Mouse (Mus musculus) midbrain, embryonic 12.5 days (tissue): ENCODE data around the gene Vmn1r48. TPM values are rescaled to one million over a fixed set of nuclear protein-coding genes. Genes with fewer than 3 reads are reported as not detected.
"Not testable (repeated sequence)": the region's sequence is repeated elsewhere in the genome, so short reads cannot be mapped to it uniquely, and the experiment has no call there.

Source experiments
- ATAC-seq: fragments of 200-750 bp; cut with Nextera tagmentation; 2 replicates; pipeline ENCODE4 v1.8.0; 2017; ENCODE audit warnings: low read depth, moderate TSS enrichment, moderate library complexity; ENCODE audit not compliant: low FRiP score
- H3K27ac ChIP-seq: fragments of 300-500 bp; sonication (generic); replicated peaks from 2 replicates; pipeline ENCODE4 v1.5.1; 2016; ENCODE audit warnings: mild to moderate bottlenecking
- H3K27me3 ChIP-seq: fragments of 300-500 bp; sonication (generic); 2 replicates; pipeline ENCODE4 v1.6.1; 2016; ENCODE audit warnings: mild to moderate bottlenecking
- H3K36me3 ChIP-seq: fragments of 300-500 bp; sonication (generic); 2 replicates; pipeline ENCODE4 v1.6.1; 2016
- H3K4me1 ChIP-seq: fragments of 300-500 bp; sonication (generic); 2 replicates; pipeline ENCODE4 v1.6.1; 2016
- H3K4me2 ChIP-seq: fragments of 300-500 bp; sonication (generic); replicated peaks from 2 replicates; pipeline ENCODE4 v1.6.1; 2016; ENCODE audit warnings: mild to moderate bottlenecking, moderate library complexity
- H3K4me3 ChIP-seq: fragments of 300-500 bp; sonication (generic); 2 replicates; pipeline ENCODE4 v1.5.1; 2016; ENCODE audit warnings: mild to moderate bottlenecking
- H3K9ac ChIP-seq: fragments of 300-500 bp; sonication (generic); replicated peaks from 2 replicates; pipeline ENCODE4 v1.6.1; 2016; ENCODE audit warnings: mild to moderate bottlenecking, moderate library complexity
- H3K9me3 ChIP-seq: fragments of 300-500 bp; sonication (generic); 2 replicates; pipeline ENCODE4 v1.6.1; 2016; ENCODE audit warnings: mild to moderate bottlenecking
- WGBS: fragments of 180-500 bp; shearing (Covaris S2); methylation state at CpG from one replicate; pipeline ENCODE4 v1.1.7; 2016; 5-methylcytosine and 5-hydroxymethylcytosine counted together
- polyA plus RNA-seq: library from polyadenylated mRNA; unstranded; fragments of >200 nt; fragmentation: Nextera tagmentation; extraction: Ambion mirVana; gene quantifications from 2 replicates; pipeline ENCODE4 v1.2.1, GENCODE M21; 2016

Gene Vmn1r48
- not detected in 2 replicates for polyA plus RNA-seq

DNA sequence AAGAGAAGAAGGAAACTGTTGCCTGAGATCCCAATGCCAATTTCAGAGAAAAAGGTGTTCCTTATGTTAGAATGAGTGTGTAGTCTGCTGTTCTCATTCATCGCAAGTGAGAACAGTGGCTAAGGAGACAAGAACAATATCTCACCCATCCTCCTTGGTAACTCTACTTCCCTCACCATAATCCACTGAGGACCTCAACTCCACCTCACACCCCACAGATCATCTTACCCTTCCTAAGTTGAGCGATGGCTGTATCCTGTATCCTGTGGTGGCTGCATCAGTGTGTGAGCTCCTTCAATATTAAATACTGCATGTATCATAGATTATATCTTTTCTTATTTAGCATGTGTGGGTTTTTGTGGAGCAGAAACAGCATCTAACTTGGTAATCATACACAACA lies at the start of gene Vmn1r48:
Vmn1r48 (minus strand) TSS at position 101 of the 400 bp plus-strand sequence.
- no CpG with 5 or more reads among the region's 2 CpGs for WGBS

DNA sequence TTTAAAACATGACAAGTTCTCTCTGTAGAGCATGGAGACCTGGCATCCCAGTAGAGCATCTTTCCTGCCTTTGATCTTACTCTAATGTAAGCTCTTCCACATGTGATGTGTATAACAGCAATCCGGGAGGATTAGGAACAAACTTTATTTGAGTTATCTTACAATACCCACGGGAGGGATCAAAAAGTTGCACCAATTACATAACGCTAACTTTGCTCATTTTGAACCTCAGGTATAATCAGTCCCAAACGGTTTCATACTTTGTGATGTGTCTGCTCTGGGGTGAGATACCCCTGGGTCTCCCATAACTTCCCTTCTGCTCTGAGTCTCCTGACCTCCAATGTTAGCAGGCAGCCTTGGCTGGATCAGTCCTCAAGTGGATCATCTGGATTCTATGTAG lies 41.8 kb upstream of the Vmn1r48 start, which contains the start of gene Vmn1r49:
Vmn1r49 (minus strand) TSS at position 101 of the 400 bp plus-strand sequence.
- ATAC-seq = no peak
- WGBS = 85% methylated on average over 4 of the region's 4 CpGs

More for the DNA sequence above, at the start of gene Vmn1r48:
- not testable (repeated sequence) for H3K4me3 ChIP-seq, H3K9ac ChIP-seq, ATAC-seq, H3K9me3 ChIP-seq, H3K27me3 ChIP-seq, H3K27ac ChIP-seq, H3K4me2 ChIP-seq, H3K4me1 ChIP-seq, H3K36me3 ChIP-seq

DNA sequence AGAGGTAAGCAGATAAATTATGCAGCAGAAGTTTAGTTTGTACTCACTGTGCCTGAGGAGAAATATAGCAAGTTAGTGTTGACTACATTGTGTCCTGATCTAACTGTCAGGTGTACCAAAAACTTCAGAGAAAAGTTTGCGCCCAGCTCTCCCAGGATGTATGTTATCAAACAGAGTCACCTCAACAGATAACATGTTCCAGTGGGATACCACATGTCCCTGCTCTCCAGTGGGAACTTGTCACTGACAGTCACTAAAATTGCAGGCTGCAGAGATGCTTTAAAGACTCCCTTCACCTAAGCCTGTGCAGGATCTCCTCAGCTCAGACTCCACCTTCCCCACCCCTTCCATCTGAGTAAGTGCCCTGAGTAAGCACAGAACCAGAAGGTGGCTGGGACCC lies 20.8 kb downstream of the Vmn1r48 start, which contains the start of gene Vmn1r47:
Vmn1r47 (plus strand) TSS at position 301 of the 400 bp plus-strand sequence.
- not testable (repeated sequence) for H3K4me3 ChIP-seq, H3K9me3 ChIP-seq, H3K27ac ChIP-seq, H3K4me2 ChIP-seq, H3K36me3 ChIP-seq, ATAC-seq, H3K9ac ChIP-seq, H3K4me1 ChIP-seq, H3K27me3 ChIP-seq
- 93% methylated on average over 1 of the region's 1 CpGs for WGBS

More for the DNA sequence above, 41.8 kb upstream of the Vmn1r48 start, which contains the start of gene Vmn1r49:
- Histone ChIP-seq H3K9ac (no peak within 1 kb of the TSS), H3K4me1 (no peaks in the 10 kb centered on the region), H3K9me3 (0 out of 2 replicates have a peak, but pooled peaks cover 18% of the 10 kb centered on the region), H3K4me2 (no peak within 1 kb of the TSS), H3K27me3 (no peaks in the 10 kb centered on the region), H3K4me3 (no peak within 1 kb of the TSS), H3K36me3 (no peaks in the 10 kb centered on the region), H3K27ac (no peak within 1 kb of the TSS)

DNA sequence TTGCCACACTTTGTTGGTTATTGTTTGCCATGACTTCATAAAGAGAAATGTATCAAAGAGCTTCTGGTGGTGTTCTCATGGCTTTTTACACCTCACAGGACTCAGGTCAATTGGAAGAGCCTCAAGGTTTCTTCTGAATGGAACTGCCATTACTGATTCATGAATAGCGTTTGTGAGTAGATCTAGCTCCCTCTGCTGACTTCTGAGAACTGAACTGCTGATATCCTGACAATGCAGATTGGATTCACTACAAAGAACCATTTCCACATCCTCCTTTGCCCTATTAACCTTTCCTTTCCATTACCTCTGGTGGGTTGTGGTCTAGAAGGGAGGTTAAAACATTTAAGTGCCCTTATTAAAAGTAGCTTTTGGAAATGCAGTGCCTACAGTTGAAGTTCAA lies 50.7 kb downstream of the Vmn1r48 start:
- Histone ChIP-seq H3K27ac (no peak overlapping the region), H3K4me2 (no peak overlapping the region), H3K9me3 (peaks cover 11% of the 10 kb centered on the region; the same call in 1 of the 2 replicates), H3K27me3 (no peaks in the 10 kb centered on the region), H3K4me1 (no peaks in the 10 kb centered on the region), H3K9ac (no peak overlapping the region), H3K36me3 (no peaks in the 10 kb centered on the region), H3K4me3 (no peak overlapping the region)
- no peak for ATAC-seq
- 11% methylated on average over 1 of the region's 1 CpGs for WGBS

Other genes starting within 250 kb of the Vmn1r48 start
- gene Vmn1r42, start 160.4 kb downstream of the Vmn1r48 start, polyA plus RNA-seq = not detected in 2 replicates
- gene Vmn1r43, start 160.4 kb downstream of the Vmn1r48 start, polyA plus RNA-seq = not detected in 2 replicates
- gene Vmn1r44, start 153.2 kb downstream of the Vmn1r48 start, polyA plus RNA-seq = not detected in 2 replicates
- gene Vmn1r45, start 96.2 kb downstream of the Vmn1r48 start, polyA plus RNA-seq = not detected in 2 replicates
- not detected in 2 replicates for gene Vmn1r46, start 67.5 kb downstream of the Vmn1r48 start, polyA plus RNA-seq
- gene Vmn1r47, start 20.7 kb downstream of the Vmn1r48 start, polyA plus RNA-seq = not detected in 2 replicates
- not detected in 2 replicates for gene Vmn1r49, start 41.7 kb upstream of the Vmn1r48 start, polyA plus RNA-seq
- not detected in 2 replicates for gene Vmn1r50, start 64.6 kb upstream of the Vmn1r48 start, polyA plus RNA-seq
- not detected in 2 replicates for gene Vmn1r51, start 85.8 kb upstream of the Vmn1r48 start, polyA plus RNA-seq
- gene Vmn1r52, start 138.0 kb upstream of the Vmn1r48 start, polyA plus RNA-seq = not detected in 2 replicates
- not detected in 2 replicates for gene V1ra8, start 166.0 kb upstream of the Vmn1r48 start, polyA plus RNA-seq
- gene Vmn1r53, start 187.6 kb upstream of the Vmn1r48 start, polyA plus RNA-seq = not detected in 2 replicates
- not detected in 2 replicates for gene Vmn1r54, start 209.5 kb upstream of the Vmn1r48 start, polyA plus RNA-seq